Mouse (Mus musculus) ovary, adult 2 months (tissue): Measurements from ENCODE around the gene Heph. TPM values are rescaled to one million over a fixed set of nuclear protein-coding genes. Genes with fewer than 3 reads are reported as not detected.

Experiments
- polyA plus RNA-seq: library from polyadenylated mRNA; depleted of rRNA; stranded (reverse); fragments of >200 nt; gene quantifications from 2 replicates; pipeline ENCODE4 v1.2.3, GENCODE M21; 2012; rRNA removed

The Heph gene
- polyA plus RNA-seq, result 28.9 and 33.3 TPM in 2 replicates

DNA sequence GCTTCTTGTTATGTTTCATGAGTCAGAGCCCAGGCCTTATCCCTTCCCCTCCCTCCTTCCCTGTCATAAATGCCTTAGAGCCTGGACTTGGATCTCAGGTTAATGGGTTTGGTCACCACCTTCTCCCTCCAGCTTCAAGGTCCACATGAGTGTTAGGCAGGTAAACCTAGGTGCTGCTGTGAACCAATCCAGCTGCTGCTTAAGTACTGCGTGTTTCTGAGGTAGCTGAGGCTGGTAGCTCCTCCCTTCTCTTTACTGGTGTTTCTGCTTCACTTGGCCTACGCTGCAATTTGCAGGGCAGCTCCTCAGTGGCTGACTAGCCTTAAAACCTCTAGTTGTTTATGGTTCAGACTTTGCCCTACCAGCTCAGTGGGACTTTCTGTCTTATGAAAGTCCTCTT is at the start of gene Heph:
Heph (plus strand) TSS at position 211 of the 400 bp plus-strand sequence.

GRCm38 (mm10) chrX:96456201-96456963 is 1.2 kb downstream of the Heph start, which contains the start of gene Hsf3:
Gene Hsf3, minus strand, starts transcription at chrX:96456294.

Other genes with a start within 250 kb of the Heph start
- gene Vsig4, start 161.9 kb upstream of the Heph start, polyA plus RNA-seq, result not detected in 2 replicates
- gene Hsf3, start 935 bp downstream of the Heph start, polyA plus RNA-seq, result not detected in 2 replicates